Mouse (Mus musculus) embryonic stem cell, embryonic (primary cell): Measurements from ENCODE around the gene Cdca7l.

Source experiments
- CTCF ChIA-PET, 4 experiments: fragments of 300-600 bp in 2 of 4; fragments of 350-600 bp in 2 of 4; sonication (Branson Sonifier 250); formaldehyde crosslinking; loops; one replicate each; lab custom pipeline; 2022; ENCODE audit warnings: inconsistent platforms in 2 of 4; lab: Charles Lee
- POLR2A ChIA-PET, 4 experiments: fragments of 300-600 bp in 2 of 4; fragments of 350-600 bp in 2 of 4; sonication (Branson Sonifier 250); formaldehyde crosslinking; loops; one replicate each; lab custom pipeline; 2022; ENCODE audit warnings: antibody characterized with exemption in 4 of 4, inconsistent platforms in 1 of 4; lab: Charles Lee

Cdca7l gene

DNA sequence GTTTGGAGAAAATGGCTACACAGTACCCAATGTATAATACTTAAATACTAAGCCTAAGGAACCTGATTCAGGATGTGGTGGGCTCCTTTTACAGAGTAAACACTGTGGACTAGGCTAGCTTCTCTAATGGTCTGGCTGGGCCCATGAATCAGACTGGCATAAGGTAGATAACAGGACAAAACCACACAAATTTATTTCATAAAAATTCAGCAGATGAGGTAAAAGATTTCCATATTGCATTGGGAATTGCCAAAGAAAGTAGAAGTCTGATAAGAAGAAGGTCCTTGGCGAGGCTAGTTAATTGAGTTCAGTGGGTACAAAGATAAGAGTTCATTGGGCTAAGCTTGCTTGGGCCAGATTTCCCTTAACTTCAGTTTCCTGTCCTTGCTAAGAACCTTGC is 36.6 kb downstream of the Cdca7l start:
- ChIA-PET CTCF (interaction anchor here in 1 of 4 experiments (0.6 kb wide), 1 partner anchor 29 kb away, joined by 4 read pairs; no protein-coding TSS in a partner anchor), POLR2A (no interaction called here)

DNA sequence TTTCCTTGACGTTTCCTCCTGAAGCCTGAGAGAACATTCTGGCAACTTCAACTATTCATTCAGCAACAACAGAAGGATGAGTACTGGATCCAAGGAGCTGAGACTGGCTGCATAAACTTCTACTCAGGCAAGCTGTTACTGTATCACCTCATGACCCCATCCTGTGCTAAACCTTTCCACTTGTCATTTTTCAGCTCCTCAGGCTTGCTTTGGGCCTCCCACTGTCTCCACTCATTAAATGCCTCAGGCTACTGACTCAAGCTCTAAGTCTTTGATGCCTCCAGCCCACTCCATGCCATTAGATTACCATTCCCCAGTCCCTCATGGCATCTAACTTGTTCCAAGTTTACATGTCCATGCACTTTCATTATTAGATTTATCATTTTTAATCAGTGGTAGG is 38.6 kb downstream of the Cdca7l start:
- POLR2A ChIA-PET, result interaction anchor here in 3 of 4 experiments (0.7 to 1.7 kb wide), 5 partner anchors 10 to 393 kb away, joined by 3 to 5 read pairs (median 3); no protein-coding TSS in a partner anchor
- CTCF ChIA-PET, result interaction anchor here in 2 of 4 experiments (0.6 to 2.0 kb wide), 4 partner anchors 10 to 456 kb away, joined by 3 to 8 read pairs (median 6); no protein-coding TSS in a partner anchor

DNA sequence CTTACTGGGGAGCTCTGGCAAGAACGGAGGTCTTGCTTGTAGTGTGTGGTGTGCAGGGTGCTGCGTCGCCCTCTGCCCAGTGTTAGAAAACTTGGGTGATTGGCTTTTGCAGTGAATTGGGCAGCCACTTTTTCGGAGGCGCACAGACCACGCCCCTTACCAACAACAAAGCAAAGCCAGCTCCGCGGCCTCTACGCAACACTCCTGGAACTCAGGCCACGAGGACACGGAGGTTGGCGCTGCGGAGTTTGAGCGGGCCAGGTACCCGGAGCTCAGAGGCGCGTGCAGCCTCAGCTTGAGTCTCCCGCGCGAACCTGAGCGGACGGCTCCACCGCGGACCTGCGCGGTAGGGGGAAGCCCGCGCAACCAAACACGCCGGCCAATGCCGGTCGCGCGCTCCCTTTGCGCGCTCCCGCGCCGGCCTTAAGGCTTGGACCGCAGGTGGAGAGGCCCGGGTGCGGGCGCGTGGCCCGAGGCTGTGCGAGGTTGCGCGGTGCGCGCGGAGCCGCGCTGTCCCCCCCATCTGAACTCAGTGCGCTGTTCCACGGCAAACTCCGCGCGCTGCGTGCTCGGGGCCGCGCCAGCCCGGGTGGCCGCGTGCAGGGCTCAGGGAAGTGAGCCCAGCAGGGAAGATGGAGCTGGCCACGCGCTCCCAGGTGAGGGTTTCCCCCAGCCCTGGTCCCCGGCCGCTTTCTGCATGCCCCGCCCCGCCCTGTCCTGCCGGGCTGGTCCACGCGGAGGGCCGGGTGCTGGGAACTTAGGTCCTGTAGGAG is 39.4 kb downstream of the Cdca7l start:
- ChIA-PET POLR2A (interaction anchor here in 3 of 4 experiments (0.6 to 2.1 kb wide), 12 partner anchors 9 to 676 kb away, joined by 3 to 7 read pairs (median 4); no protein-coding TSS in a partner anchor), CTCF (interaction anchor here in 2 of 4 experiments (0.6 to 2.0 kb wide), 6 partner anchors 10 to 456 kb away, joined by 3 to 8 read pairs (median 4); no protein-coding TSS in a partner anchor)

DNA sequence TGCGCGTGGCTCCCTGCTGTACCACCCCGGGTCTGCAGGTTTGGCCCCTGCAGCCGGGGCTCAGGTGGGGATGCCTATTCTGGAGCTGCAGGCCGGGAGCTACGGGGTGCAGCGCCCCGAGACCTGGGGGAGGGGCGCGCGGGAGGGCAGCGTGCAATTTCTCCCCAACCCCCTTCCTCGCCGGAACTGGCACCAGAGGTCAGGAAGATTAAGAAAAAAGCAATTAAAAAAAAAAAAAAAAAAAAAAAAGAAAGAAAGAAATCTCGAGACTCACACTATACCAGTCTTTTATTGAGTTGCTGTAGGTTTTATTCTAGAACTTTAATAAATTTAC is 40.0 kb downstream of the Cdca7l start:
- ChIA-PET CTCF (interaction anchor here in 2 of 4 experiments (1.5 to 2.0 kb wide), 2 partner anchors 9 to 24 kb away, joined by 7 to 8 read pairs; no protein-coding TSS in a partner anchor), POLR2A (interaction anchor here in 3 of 4 experiments (0.6 to 2.1 kb wide), 8 partner anchors 9 to 458 kb away, joined by 3 to 7 read pairs (median 4); no protein-coding TSS in a partner anchor)

DNA sequence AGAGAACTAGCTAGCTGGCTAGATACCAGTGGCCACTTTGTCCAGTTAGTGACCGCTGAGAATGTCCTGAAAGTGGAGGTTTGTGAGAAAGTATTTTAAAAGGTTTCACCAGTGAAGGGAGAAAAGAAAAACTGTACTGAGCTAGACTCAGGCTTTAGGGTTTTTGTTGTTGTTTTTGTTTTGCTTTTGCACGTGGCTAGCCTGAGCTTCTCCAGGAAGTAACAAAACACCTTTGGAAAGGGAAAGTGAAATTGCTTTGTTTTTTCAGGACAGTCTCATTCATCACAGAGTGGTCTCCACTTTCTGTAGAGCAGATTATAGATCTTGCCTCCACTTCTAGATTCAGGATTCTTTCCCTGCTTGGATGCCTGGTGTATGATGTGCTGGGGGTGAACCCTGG is 40.8 kb downstream of the Cdca7l start:
- POLR2A ChIA-PET, result interaction anchor here in 2 of 4 experiments (0.6 to 2.1 kb wide), 5 partner anchors 12 to 472 kb away, joined by 3 to 7 read pairs (median 3); no protein-coding TSS in a partner anchor
- CTCF ChIA-PET, result interaction anchor here in 1 of 4 experiments (1.0 kb wide), 1 partner anchor 10 kb away, joined by 3 read pairs; no protein-coding TSS in a partner anchor

DNA sequence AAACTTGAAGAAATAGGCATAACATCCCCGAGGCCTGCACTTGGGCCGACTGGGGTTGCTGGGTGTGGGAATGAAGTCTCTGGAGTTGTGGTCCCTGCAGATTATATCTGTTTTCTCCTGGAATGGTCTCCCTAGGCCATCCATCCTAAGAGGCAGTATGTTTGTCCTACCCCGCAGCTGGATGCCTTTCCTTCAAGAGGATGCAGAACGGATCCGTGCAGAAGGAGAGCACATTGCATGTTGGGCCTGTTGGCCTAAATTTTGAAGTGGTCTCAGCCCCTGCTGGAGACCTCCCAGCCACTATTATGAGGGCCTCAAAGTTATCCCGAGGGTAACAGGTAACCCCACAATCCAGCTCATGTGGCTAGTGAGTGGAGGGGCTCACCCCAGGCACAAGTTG is 44.5 kb downstream of the Cdca7l start:
- CTCF ChIA-PET, result no interaction called here
- POLR2A ChIA-PET, result no interaction called here

DNA sequence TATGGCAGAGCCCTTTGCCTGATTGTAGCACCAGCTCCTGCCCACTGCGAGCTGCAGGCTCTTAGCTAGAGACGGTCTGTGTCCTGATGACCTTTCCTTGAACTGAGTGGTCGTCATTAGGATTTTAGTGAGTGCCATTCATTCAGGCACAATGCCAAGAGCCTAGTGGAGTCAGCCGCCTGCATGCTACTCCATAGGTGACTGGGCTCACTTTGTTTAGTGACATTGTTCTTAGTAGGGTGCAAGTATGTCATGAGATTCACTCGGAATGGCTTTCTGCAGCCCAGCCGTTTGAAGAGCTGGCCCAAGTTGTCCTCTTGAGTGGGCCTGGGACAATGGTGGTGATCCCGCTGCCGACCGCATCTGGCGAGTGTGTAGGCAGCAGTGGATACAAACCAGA is 46.4 kb downstream of the Cdca7l start:
- POLR2A ChIA-PET, result no interaction called here
- CTCF ChIA-PET, result interaction anchor here in 1 of 4 experiments (1.3 kb wide), 1 partner anchor 78 kb away, joined by 5 read pairs; no protein-coding TSS in a partner anchor

DNA sequence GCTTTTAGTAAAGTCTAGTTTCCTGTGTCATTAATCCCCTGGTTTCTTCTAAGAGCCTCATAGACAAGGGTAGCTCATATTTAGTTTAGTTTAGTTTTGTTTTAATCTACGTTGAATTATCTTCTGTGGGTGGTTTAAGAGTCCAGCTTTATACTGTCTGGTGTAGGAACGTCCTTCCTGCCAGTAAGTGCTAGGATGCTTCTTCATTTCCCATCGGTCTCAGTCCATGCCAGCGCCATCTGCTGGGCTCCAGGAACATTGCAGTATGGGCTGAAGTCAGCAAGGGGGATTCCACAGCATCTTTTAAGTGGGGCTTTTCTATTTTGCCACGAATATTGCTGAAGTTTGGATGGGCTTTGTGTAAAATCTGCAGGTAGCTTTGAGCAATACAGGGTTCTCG is 49.2 kb downstream of the Cdca7l start:
- POLR2A ChIA-PET, result interaction anchor here in 2 of 4 experiments (1.3 to 1.4 kb wide), 2 partner anchors 10 kb away, joined by 5 read pairs; no protein-coding TSS in a partner anchor
- CTCF ChIA-PET, result interaction anchor here (0.6 to 2.1 kb wide), 10 partner anchors 10 to 271 kb away, joined by 3 to 7 read pairs (median 4); no protein-coding TSS in a partner anchor

DNA sequence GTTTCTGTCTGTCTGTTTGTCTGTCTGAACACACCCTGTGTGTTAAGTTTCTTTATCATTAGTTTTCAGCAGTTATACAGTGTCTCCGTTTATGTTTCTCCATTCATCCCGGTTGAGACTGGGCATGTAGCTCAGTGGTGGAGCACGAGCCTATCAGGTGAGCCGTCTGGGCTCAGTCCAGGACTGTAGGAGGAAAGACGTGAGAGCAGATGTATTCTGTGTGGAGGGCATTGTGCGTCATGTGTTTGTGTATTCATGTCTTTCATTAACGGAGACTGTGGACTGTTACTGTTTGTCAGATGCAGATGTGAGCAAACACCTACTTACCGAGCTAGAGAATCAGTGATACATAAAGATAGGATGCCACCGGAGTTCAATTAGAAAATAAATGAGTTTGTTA is 52.9 kb downstream of the Cdca7l start:
- ChIA-PET CTCF (no interaction called here), POLR2A (interaction anchor here in 1 of 4 experiments (0.6 to 1.3 kb wide), 2 partner anchors 13 to 46 kb away, joined by 3 to 4 read pairs; no protein-coding TSS in a partner anchor)

DNA sequence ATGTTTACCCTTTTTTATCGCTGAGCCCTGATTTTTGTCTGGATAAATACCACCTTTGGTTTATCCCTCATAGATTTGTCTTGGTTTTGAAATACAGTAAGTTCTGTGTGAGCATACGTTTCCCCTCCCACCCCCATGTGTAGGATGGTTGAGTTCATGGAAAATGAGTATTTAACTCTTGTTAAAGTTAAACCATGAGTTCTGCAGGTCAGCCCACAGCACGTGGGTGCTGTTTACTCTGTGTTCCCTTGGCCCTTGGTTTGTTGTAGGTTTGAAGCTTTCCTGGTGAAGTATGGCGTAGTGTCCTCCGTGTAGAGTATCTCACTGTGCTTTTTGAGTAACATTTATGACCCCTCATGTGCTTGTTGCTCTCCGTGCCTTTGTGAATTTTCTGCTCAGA is 53.8 kb downstream of the Cdca7l start:
- ChIA-PET POLR2A (no interaction called here), CTCF (interaction anchor here in 1 of 4 experiments (1.0 kb wide), 1 partner anchor 25 kb away, joined by 3 read pairs; no protein-coding TSS in a partner anchor)

DNA sequence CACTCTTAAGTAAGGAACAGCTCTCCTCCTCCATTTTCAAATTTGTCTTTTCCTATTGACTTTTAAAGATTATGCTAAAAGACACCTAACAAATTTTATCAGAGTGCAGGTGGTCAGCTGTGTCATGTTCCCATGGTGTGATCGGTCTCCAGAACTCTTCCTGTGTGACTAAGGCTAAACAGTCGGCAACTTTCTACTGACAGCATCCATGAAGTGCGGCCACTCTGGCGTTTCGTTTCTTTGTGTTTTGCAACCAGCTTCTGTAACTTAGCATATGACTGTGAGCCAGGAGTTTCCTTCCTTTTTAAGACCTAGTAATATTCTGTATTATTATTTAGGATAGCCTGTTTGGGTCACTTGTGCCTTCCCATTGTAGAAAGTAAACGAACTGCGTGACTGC is 56.8 kb downstream of the Cdca7l start:
- ChIA-PET CTCF (no interaction called here), POLR2A (no interaction called here)

DNA sequence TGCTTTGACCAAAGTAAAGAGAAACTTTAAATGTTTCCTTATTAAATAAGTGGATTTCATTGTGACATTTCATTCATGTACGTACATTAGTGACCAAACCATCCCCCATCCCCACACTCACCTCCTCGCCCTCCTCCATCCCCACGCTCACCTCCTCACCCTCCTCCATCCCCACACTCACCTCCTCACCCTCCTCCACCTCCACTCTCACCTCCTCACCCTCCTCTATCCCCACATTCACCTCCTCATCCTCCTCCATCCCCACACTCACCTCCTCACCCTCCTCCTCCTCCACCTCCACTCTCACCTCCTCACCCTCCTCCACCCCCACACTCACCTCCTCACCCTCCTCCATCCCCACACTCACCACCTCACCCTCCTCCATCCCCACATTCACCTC is 57.2 kb downstream of the Cdca7l start:
- POLR2A ChIA-PET, result no interaction called here

DNA sequence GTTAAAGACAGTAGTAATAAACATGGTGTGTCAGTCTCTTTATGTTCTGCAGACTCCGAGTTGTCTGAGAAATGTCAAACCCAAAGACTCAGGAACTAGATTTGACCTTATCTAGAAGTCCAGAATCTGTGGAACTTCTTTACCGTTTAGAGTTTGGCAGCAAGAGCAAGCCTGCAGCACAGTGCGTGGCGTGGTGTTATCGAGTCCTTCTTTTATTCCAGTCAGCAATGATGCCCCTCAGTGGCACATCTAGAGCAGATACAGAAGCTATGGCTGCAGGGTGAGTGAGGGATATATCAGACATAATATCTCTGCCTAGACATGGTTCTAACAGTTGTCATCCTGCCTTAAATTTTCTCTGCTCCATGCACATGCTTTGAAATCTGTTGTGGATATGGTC is 58.6 kb downstream of the Cdca7l start:
- ChIA-PET POLR2A (interaction anchor here in 1 of 4 experiments (0.6 kb wide), 2 partner anchors 18 to 992 kb away, joined by 3 to 4 read pairs; no protein-coding TSS in a partner anchor), CTCF (no interaction called here)

More for the DNA sequence above, 57.2 kb downstream of the Cdca7l start:
- CTCF ChIA-PET, result no interaction called here

DNA sequence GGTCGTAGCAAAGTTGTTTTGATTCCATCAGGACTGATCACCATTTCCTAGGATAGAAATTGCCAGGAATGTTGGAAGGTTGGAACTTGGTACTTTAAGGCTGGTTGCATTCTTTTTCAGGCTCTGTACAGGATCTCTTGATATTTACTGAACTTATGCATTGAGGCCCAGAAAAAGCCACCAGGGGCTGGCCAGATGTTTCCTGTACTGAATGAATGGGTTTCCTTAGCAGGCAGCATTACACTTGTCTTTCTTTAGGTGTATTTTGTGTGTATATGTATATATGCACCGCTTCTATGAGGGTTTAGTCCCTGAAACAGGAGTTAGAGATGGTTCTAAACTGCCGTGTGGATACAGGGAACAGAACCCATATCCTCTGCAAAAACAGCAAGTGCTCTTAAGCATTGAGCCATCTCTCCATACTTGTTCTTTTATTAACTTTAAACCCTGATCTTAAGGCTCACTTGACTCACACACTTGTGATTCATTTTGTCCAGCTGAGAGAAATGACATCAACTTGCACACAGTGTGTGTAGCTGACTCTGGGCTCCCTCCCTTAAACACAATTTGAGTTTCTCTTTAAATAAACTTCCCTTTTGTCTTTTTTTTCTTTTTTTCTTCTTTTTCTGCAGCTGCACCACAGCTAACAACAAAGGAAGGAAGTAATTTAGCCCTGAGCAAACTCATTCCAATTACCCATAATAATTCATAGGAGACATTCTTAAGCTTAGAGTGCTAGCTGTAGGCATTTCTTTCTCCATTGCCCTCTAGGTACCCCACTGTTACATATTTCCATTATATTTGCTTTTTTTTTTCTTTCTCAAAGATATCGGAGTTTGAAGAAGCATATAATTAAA is 63.8 kb downstream of the Cdca7l start:
- ChIA-PET CTCF (interaction anchor here in 1 of 4 experiments (1.1 kb wide), 1 partner anchor 15 kb away, joined by 3 read pairs; no protein-coding TSS in a partner anchor), POLR2A (no interaction called here)

DNA sequence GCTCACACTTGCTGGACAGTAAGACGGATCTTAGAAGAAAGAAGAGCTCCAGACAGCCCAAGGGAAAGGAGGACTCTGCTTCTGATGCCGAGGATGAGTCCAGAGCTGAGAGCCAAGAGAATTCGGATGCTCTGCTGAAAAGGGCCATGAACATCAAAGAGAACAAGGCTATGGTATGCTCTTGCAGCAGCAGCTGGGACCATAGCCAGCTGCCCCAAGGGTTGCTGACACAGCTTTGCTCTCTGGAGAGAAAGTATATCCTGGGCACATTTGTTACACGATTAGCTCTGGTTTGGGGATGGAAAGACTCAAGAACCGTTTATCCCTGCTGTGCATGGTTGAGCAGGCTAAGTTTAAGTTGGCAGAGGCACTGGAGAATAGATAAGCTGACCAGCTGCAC is 68.2 kb downstream of the Cdca7l start:
- POLR2A ChIA-PET, result no interaction called here
- CTCF ChIA-PET, result interaction anchor here in 2 of 4 experiments (0.5 to 1.4 kb wide), 4 partner anchors 19 to 982 kb away, joined by 3 to 4 read pairs (median 3); no protein-coding TSS in a partner anchor

DNA sequence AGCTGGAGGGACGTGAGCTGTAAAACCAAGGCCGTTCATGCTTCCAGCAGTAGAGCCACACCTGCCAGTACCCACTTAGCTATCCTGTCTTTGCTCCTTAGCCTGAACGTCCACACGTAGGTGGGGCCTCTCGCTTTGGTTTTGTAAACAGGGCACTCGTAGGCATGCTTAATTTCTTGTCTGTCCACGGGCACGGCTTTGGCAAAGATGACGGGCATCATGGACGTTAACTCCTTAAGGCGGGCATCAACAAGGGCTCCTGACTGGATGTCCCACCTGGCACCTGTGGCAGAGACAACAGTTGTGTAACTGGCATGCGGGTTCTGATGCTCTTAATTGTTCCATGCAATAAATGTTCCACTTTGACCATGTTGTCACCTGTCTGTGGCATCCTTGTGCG is 74.3 kb downstream of the Cdca7l start:
- POLR2A ChIA-PET, result no interaction called here
- CTCF ChIA-PET, result no interaction called here

DNA sequence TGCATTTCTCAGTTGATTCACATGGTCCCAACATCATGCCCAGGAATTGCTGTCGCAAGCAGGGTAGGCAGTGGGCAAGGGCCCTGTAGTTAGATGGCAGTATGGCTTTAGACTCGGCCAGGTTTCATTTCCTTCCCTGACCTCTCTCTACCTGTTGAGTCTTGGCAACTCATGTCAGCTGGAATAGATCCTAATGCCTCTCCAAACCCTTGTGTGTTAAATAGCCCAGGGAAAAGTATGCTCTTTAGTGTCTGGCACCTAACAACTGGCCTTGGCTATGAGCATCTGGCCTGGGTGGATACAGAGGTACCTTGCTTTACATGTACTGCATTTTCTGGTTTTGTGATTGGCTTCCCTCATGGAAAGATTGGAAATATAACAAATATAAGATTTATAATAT is 80.5 kb downstream of the Cdca7l start:
- POLR2A ChIA-PET, result no interaction called here
- CTCF ChIA-PET, result interaction anchor here in 1 of 4 experiments (0.5 kb wide), 1 partner anchor 722 kb away, joined by 11 read pairs; no protein-coding TSS in a partner anchor

DNA sequence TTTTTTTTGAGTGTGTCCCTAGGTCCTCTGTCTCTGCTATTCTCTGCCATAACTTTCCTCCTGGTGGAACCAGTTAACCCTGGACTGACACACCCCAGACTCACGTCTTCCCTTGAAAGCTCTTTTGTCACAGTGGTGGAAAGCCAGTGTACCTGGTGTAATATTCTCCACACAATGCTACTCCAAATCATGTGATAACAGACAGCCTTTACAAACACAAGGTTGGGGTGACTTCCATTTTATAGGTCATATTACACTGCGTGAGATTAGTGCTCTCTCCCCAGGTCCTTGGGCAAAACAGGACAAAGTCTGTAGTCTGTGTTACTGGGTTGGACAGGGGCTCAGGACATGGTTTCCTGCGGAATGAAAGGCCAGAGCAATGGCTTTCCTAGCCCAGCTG is 83.3 kb downstream of the Cdca7l start:
- POLR2A ChIA-PET, result no interaction called here
- CTCF ChIA-PET, result interaction anchor here in 1 of 4 experiments (0.7 kb wide), 1 partner anchor 199 kb away, joined by 5 read pairs; no protein-coding TSS in a partner anchor
